Mouse (Mus musculus): Measurements from ENCODE around the gene Zfp658. TPM values are rescaled to one million over a fixed set of nuclear protein-coding genes. Genes with fewer than 3 reads are reported as not detected.

Zfp658 gene
- polyA plus RNA-seq, 1 experiment: 10.3 TPM

GRCm38 (mm10) chr7:43532936-43533505 lies 29.0 kb upstream of the Zfp658 start:
- Histone ChIP-seq H3K27ac (ENCODE audit: insufficient read depth, low read length) (no peak overlapping the region), H3K4me1 (ENCODE audit: control insufficient read depth, insufficient read depth, low read length) (no peaks in the 10 kb centered on the region), H3K27me3 (ENCODE audit: control insufficient read depth, insufficient read depth, low read length) (no peaks in the 10 kb centered on the region; the same call in 1 of the 2 replicates), H3K4me3 (replicated peaks; ENCODE audit: insufficient read depth, low read depth, low read length) (no peak overlapping the region)
- DNase-seq: no peak
- 89% methylated on average over 9 of the region's 9 CpGs for WGBS
- TF ChIP-seq CTCF (IDR thresholded peaks at IDR 0.05; ENCODE audit: borderline replicate concordance, insufficient read depth, low read depth, low read length): no peak
- TF ChIP-seq POLR2A (IDR thresholded peaks at IDR 0.05; ENCODE audit: borderline replicate concordance, insufficient read depth, low read length): no peak

DNA sequence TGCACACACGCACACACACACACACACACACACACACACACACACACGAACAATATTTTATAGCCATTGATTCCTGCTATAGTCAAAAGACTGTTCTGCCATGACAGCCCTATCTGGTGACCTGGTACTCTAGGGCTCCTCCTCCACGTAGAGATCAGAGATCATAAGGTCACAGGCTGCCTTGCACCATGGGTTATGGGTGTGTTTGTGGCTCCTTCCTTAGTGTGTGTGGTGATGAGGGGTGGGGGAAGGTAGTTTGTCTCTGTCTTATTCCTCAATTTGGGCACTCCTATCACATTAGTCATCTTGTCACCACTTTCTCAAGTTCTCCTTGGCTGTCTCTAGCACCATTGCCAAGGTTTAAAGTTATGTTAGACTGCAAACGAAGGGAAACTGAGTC lies 23.5 kb upstream of the Zfp658 start:
- TF ChIP-seq CTCF (IDR thresholded peaks at IDR 0.05; ENCODE audit: borderline replicate concordance, insufficient read depth, low read depth, low read length): no peak
- TF ChIP-seq POLR2A (IDR thresholded peaks at IDR 0.05; ENCODE audit: borderline replicate concordance, insufficient read depth, low read length): no peak
- WGBS: 60% methylated on average over 4 of the region's 4 CpGs

DNA sequence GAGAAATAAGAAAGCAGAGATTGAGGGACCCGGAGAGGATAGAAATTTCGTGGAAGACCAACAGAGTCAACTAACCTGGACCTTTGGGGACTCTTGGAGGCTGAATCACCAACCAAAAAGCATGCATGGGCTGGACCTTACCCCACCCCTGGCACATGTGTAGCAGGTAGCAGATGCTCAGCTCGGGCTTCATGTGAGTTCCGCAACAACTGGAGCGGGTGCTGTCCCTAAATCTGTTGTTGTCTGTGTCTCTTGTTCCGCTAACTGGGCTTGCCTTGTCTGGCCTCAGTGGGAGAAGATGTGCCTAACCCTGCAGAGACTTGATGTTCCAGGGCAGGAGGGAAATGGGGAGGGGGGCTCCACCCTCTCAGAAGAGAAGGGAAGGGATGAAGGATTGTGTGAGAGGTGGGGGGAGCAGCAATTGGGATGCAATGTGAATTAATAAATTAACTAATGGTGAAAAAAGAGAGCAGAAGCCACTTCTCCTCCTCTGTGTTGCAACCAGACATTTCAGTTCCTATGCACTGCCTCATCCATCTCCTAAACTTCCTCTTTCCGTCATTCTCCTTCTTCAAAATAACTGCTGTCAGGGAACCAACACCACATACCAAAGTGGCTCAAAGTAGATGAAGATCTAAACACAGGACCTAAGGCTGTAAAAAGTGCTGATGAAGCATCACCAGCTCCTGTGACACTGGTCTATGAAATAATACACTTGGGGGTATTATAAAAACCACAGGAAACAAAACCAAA lies 17.7 kb upstream of the Zfp658 start, which contains the start of gene Cd33:
Cd33 (minus strand) TSS at position 204 of the 753 bp plus-strand sequence.
- TF ChIP-seq CTCF (IDR thresholded peaks at IDR 0.05; ENCODE audit: borderline replicate concordance, insufficient read depth, low read depth, low read length) (no peak), POLR2A (IDR thresholded peaks at IDR 0.05; ENCODE audit: borderline replicate concordance, insufficient read depth, low read length) (no peak)
- DNase-seq: no peak
- Histone ChIP-seq H3K27ac (ENCODE audit: insufficient read depth, low read length) (no peak within 1 kb of the TSS), H3K4me3 (replicated peaks; ENCODE audit: insufficient read depth, low read depth, low read length) (no peak within 1 kb of the TSS), H3K27me3 (ENCODE audit: control insufficient read depth, insufficient read depth, low read length) (no peaks in the 10 kb centered on the region), H3K4me1 (ENCODE audit: control insufficient read depth, insufficient read depth, low read length) (peaks cover 15% of the 10 kb centered on the region)
- WGBS: 81% methylated on average over 7 of the region's 7 CpGs

More for the DNA sequence above, 23.5 kb upstream of the Zfp658 start:
- H3K4me1 ChIP-seq (ENCODE audit: control insufficient read depth, insufficient read depth, low read length): no peaks in the 10 kb centered on the region
- no peaks in the 10 kb centered on the region for H3K27me3 ChIP-seq (ENCODE audit: control insufficient read depth, insufficient read depth, low read length)
- DNase-seq: no peak
- H3K27ac ChIP-seq (ENCODE audit: insufficient read depth, low read length): no peak overlapping the region
- H3K4me3 ChIP-seq (replicated peaks; ENCODE audit: insufficient read depth, low read depth, low read length): no peak overlapping the region

DNA sequence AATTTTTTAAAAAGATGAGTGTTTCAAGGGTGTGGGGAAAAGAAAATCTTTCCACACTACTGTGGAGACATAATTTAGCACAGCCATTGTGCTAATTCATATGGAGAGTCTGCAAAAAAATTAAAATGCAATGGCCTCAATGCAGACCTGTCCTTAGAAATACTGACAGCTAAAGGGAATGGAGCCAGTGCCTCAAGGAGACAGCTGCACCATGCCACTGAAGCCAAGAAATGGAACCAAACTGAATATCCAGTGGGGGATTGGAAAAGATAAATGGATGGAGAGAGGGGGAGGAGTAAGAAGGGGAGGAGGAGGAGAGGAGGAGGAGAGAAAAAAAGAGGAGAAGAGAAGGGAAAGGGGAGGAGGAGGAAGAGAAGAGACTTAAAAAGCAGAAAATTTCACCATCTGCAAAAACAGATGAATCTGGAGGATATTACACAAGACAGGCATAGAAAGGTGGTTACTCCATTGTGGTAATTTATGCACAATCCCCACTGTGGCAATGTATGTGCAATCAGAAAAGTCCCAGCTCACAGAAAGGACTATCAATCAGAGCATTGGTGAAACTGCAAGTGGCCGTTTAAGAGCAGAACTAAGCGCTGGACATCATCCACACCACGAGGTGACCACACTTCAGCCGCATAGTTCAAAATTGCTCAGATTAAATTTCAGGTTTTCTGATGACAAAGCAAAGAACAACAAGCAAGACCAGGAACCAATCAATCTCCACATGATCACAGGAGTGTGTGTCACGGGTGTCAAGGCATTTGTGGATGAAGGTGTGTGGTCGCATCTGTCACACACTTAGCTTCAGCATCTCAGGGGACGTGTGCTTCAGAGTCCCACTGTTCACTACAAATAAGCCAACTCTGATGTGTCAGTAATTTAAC lies 16.2 kb upstream of the Zfp658 start:
- no peak overlapping the region for H3K4me3 ChIP-seq (replicated peaks; ENCODE audit: insufficient read depth, low read depth, low read length)
- DNase-seq: no peak
- peaks cover 15% of the 10 kb centered on the region for H3K4me1 ChIP-seq (ENCODE audit: control insufficient read depth, insufficient read depth, low read length)
- 72% methylated on average over 7 of the region's 7 CpGs for WGBS
- H3K27ac ChIP-seq (ENCODE audit: insufficient read depth, low read length): no peak overlapping the region
- TF ChIP-seq CTCF (IDR thresholded peaks at IDR 0.05; ENCODE audit: borderline replicate concordance, insufficient read depth, low read depth, low read length) (no peak), POLR2A (IDR thresholded peaks at IDR 0.05; ENCODE audit: borderline replicate concordance, insufficient read depth, low read length) (no peak)
- no peaks in the 10 kb centered on the region for H3K27me3 ChIP-seq (ENCODE audit: control insufficient read depth, insufficient read depth, low read length)

- TF ChIP-seq POLR2A (IDR thresholded peaks at IDR 0.05; ENCODE audit: borderline replicate concordance, insufficient read depth, low read length) (no peak), CTCF (IDR thresholded peaks at IDR 0.05; ENCODE audit: borderline replicate concordance, insufficient read depth, low read depth, low read length) (no peak)
- DNase-seq: peak; percentile 60 to 77
- H3K4me3 ChIP-seq (replicated peaks; ENCODE audit: insufficient read depth, low read depth, low read length): no peak overlapping the region
- H3K27ac ChIP-seq (ENCODE audit: insufficient read depth, low read length): 0 out of 2 replicates have a peak overlapping the region, but pooled peaks have one; percentile 20
- no peaks in the 10 kb centered on the region for H3K27me3 ChIP-seq (ENCODE audit: control insufficient read depth, insufficient read depth, low read length)
- WGBS: 16% methylated on average over 5 of the region's 5 CpGs
- peaks cover 15% of the 10 kb centered on the region for H3K4me1 ChIP-seq (ENCODE audit: control insufficient read depth, insufficient read depth, low read length)
Measured at GRCm38 (mm10) chr7:43547666-43548065, 14.4 kb upstream of the Zfp658 start.

DNA sequence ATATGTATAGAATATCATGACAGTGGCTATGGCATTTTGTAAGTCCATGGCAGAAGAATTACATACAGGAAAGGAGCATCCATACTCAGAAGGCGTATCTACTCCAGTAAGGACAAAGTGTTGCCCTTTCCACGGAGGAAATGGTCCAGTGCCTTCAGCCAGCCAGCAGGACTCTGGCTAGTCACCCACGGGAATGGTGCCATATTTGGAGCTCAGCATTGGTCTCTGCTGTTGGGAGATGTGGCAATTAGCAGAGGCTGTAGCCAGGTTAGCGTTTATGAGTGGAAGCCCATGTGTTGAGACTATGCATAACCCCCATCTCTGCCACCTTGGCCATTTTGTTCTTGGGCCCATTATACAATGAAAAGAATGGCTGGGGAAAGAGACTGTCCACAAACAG lies 13.8 kb upstream of the Zfp658 start:
- Histone ChIP-seq H3K4me3 (replicated peaks; ENCODE audit: insufficient read depth, low read depth, low read length) (no peak overlapping the region), H3K27ac (ENCODE audit: insufficient read depth, low read length) (0 out of 2 replicates have a peak overlapping the region, but pooled peaks have one; percentile 20), H3K27me3 (ENCODE audit: control insufficient read depth, insufficient read depth, low read length) (no peaks in the 10 kb centered on the region), H3K4me1 (ENCODE audit: control insufficient read depth, insufficient read depth, low read length) (peaks cover 15% of the 10 kb centered on the region)
- TF ChIP-seq CTCF (IDR thresholded peaks at IDR 0.05; ENCODE audit: borderline replicate concordance, insufficient read depth, low read depth, low read length): no peak
- TF ChIP-seq POLR2A (IDR thresholded peaks at IDR 0.05; ENCODE audit: borderline replicate concordance, insufficient read depth, low read length): no peak
- peak; percentile 35 to 60 for DNase-seq
- 7% methylated on average over 4 of the region's 4 CpGs for WGBS

DNA sequence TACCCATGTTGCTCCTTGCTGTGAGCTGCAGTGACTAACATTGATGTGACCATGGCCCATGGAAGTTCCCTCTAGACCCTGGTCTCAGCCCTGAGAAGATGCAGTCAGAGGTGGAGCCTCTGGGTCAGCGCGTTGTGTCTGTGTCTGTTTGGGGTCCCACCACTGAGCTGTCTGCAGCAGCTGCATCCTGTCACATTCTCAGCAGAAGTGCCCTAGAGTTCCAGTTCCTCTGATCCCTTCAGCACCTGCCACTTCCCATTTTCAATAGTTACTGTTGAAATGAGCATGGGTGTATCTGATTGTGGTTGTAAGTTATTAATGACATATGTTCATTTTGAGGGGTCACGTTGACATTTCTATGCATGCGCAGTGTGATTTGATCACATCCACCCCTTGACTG lies 8.9 kb upstream of the Zfp658 start:
- WGBS: 75% methylated on average over 4 of the region's 4 CpGs

More for the DNA sequence above, 8.9 kb upstream of the Zfp658 start:
- no peaks in the 10 kb centered on the region for H3K27me3 ChIP-seq (ENCODE audit: control insufficient read depth, insufficient read depth, low read length)
- H3K4me3 ChIP-seq (replicated peaks; ENCODE audit: insufficient read depth, low read depth, low read length): no peak overlapping the region
- peaks cover 3% of the 10 kb centered on the region for H3K4me1 ChIP-seq (ENCODE audit: control insufficient read depth, insufficient read depth, low read length)
- no peak for TF ChIP-seq CTCF (IDR thresholded peaks at IDR 0.05; ENCODE audit: borderline replicate concordance, insufficient read depth, low read depth, low read length)
- TF ChIP-seq POLR2A (IDR thresholded peaks at IDR 0.05; ENCODE audit: borderline replicate concordance, insufficient read depth, low read length): no peak
- DNase-seq: no peak
- no peak overlapping the region for H3K27ac ChIP-seq (ENCODE audit: insufficient read depth, low read length)

Data from cerebellum, adult 2 months (tissue).